Mouse (Mus musculus): ENCODE measurements around the gene Ppfia3. TPM values are rescaled to one million over a fixed set of nuclear protein-coding genes. Genes with fewer than 3 reads are reported as not detected.
A peak's percentile ranks its signal among the peaks of the same experiment; 100 is the strongest.

The Ppfia3 gene
- 2.0 and 3.7 TPM in 2 replicates for polyA plus RNA-seq (2014; fragmentation: Nextera tagmentation; extraction: Ambion mirVana)

DNA sequence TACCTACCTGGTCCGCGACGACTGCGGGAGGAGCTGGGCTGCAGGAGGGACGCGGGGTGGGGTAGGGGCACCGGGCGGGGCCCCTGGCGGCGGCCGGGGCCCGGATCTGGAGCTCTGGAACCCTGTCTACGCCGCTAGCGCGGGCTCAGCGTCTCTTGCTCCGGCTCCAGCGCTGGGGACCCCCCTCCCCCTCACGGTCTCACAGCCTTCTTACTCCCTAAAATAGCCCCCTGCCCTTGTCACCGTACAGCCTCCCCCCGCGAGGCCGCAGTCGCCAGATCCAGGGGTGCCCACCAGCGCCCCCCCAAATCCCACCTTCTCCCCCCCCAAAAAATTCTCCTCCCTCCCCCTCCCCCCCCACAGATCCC, at the start of gene Ppfia3:
Gene Ppfia3 (minus strand): TSS at position 368 of the 368 bp plus-strand sequence.
- Histone ChIP-seq H3K27ac (ENCODE audit: low read depth, low read length) (peak within 1 kb of the TSS; percentile 54; the same call in 1 of the 2 replicates), H3K9ac (ENCODE audit: low read depth, low read length) (peak within 1 kb of the TSS; percentile 72), H3K4me3 (ENCODE audit: low read depth, low read length) (peak within 1 kb of the TSS; percentile 56), H3K27me3 (ENCODE audit: control insufficient read depth, insufficient read depth, low read length) (peaks cover 62% of the 10 kb centered on the region), H3K4me1 (ENCODE audit: control insufficient read depth, insufficient read depth, low read length) (peaks cover 27% of the 10 kb centered on the region), H3K9me3 (replicated peaks; ENCODE audit: control insufficient read depth, low read length) (no peaks in the 10 kb centered on the region), H3K4me2 (peak within 1 kb of the TSS; percentile 98), H3K36me3 (ENCODE audit: control insufficient read depth, insufficient read depth, low read length) (no peaks in the 10 kb centered on the region)
- ATAC-seq (replicated peaks; ENCODE audit: insufficient number of reproducible peaks, low FRiP score, low TSS enrichment): no peak; the same call in 1 of the 2 replicates
- WGBS (ENCODE audit: insufficient replicate concordance): 0% methylated on average over 26 of the region's 26 CpGs

DNA sequence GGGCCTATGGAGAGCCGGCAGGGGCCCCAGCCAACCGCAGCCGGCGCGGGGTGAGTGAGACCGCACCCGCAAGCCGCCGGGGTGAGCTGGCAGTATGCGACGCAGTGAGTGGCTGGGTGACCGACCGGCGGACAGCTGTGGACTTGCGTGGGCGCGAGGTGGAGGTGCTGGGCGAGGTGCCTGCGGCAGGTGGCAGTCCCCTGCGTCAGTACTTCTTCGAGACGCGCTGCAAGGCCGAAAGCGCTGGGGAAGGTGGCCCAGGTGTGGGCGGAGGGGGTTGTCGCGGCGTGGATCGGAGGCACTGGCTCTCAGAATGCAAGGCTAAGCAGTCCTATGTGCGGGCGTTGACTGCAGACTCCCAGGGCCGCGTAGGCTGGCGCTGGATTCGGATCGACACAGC, 48.8 kb upstream of the Ppfia3 start:
- Histone ChIP-seq H3K4me1 (ENCODE audit: control insufficient read depth, insufficient read depth, low read length) (peaks cover 37% of the 10 kb centered on the region), H3K4me2 (peak overlapping the region; percentile 55), H3K9ac (ENCODE audit: low read depth, low read length) (0 out of 2 replicates have a peak overlapping the region, but pooled peaks have one; percentile 28), H3K27ac (ENCODE audit: low read depth, low read length) (no peak overlapping the region), H3K27me3 (ENCODE audit: control insufficient read depth, insufficient read depth, low read length) (peaks cover 85% of the 10 kb centered on the region), H3K36me3 (ENCODE audit: control insufficient read depth, insufficient read depth, low read length) (no peaks in the 10 kb centered on the region), H3K9me3 (replicated peaks; ENCODE audit: control insufficient read depth, low read length) (no peaks in the 10 kb centered on the region), H3K4me3 (ENCODE audit: low read depth, low read length) (peak overlapping the region; percentile 24)
- WGBS (ENCODE audit: insufficient replicate concordance): 11% methylated on average over 37 of the region's 37 CpGs
- ATAC-seq (replicated peaks; ENCODE audit: insufficient number of reproducible peaks, low FRiP score, low TSS enrichment): no peak

DNA sequence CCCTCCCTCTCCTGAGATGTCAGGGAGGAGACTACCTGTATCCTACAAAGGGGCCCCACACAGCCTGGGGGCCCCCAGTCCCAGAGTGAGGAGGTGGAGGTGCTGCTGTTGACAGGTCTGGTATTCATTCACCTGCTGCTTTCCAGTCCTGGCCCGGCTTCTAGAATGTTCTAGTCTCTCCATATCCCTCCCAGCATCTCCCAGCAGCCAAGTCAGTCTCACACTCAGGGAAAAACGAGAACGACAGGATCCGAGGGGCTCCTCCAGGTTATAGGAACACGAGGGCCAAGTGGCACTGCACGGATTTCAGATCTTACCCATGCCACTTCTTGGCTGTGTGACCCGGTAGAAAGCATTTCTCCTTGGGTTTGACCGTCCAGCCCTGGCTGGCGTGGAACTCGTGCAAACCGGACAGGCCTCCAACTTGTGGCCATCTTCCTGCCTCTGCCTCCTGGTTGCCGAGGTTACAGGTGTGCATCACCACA, 48.0 kb upstream of the Ppfia3 start:
- Histone ChIP-seq H3K27ac (ENCODE audit: low read depth, low read length) (no peak overlapping the region), H3K27me3 (ENCODE audit: control insufficient read depth, insufficient read depth, low read length) (peaks cover 84% of the 10 kb centered on the region), H3K9me3 (replicated peaks; ENCODE audit: control insufficient read depth, low read length) (no peaks in the 10 kb centered on the region), H3K4me1 (ENCODE audit: control insufficient read depth, insufficient read depth, low read length) (peaks cover 31% of the 10 kb centered on the region), H3K4me2 (no peak overlapping the region), H3K9ac (ENCODE audit: low read depth, low read length) (no peak overlapping the region), H3K36me3 (ENCODE audit: control insufficient read depth, insufficient read depth, low read length) (no peaks in the 10 kb centered on the region), H3K4me3 (ENCODE audit: low read depth, low read length) (peak overlapping the region; percentile 55; the same call in 1 of the 2 replicates)
- 32% methylated on average over 12 of the region's 12 CpGs for WGBS (ENCODE audit: insufficient replicate concordance)
- no peak for ATAC-seq (replicated peaks; ENCODE audit: insufficient number of reproducible peaks, low FRiP score, low TSS enrichment)

DNA sequence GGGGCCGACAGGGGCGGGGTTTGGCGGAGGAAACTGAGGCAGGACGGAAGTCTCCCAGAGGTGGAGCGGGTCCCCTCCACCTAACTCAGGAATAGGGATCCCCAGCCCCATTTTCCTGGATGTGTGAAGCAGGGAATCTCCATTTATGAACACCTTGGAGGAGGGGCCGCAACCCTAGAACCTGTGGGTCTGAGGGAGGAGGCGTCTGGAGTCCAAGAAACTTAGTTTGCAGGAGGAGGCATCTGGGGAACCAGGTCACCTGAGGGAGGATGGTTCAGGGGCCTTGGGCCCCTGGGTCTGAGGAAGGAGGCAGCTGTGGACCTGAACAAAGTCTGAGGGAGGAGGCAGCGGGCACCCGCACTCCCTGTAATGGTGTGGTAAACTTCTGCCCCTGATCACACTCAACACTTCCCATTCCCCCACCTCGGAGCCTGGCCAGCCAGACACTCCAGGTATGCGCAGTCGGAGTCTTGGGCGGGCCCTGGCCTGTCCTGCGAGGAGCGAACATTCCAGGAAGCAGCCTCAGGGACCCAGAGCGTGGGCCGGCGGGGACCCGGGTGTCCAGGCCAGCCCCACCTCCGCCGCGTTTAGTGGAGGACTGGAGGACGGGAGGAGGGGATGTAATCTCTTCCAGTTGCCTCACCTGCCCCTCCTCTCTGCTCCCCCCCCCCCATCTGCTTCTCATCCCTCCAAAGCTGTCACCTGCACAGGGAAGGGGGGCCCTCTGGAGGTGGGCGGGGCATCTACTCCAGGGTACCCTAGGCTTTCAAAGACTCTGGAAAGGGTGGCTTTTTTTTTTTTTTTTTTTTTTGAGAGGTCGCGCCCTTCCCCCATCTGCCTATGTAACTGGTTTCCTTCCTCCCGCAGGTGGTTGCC, 47.3 kb upstream of the Ppfia3 start:
- peak overlapping the region; percentile 70 for H3K9ac ChIP-seq (ENCODE audit: low read depth, low read length)
- peaks cover 82% of the 10 kb centered on the region for H3K27me3 ChIP-seq (ENCODE audit: control insufficient read depth, insufficient read depth, low read length)

DNA sequence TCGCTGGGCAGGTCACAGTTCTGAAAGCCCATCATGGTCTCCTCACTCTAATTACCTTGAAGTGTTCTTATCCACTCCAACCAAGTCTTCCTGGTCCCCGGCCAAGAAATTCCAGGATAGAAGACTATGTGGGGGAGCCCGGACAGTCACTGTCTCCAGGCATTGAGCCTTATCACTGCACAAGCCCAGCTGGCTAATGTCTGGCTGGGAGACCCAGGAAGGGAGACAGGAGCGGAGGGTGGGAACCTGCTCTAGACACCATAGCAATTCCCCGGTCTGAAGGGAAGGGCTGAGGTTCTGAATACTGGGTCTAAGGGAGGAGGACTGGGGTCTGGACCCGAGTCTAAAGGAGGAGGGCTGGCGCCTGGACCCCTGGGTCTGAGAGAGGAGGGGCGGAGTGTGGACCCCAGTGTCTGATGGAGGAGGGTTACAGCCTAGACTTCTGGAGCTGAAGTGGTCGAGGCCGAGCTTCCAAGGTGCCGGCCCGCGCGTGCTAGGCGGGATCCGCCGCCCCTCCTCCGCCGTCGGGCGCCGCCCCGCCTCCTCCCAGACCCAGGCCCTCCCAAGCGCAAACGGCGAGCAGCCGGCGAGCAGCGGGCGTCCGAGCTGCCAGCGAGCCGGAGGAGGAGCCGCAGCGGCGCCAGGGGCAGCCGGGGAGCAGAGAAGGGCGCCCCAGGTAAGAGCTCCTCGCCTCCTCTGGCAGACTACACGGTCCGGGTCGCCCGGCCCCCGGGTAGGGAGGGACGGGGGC, 46.5 kb upstream of the Ppfia3 start, which contains the start of gene Ntf5:
Gene Ntf5 (plus strand): TSS at position 583 of the 751 bp plus-strand sequence.
- WGBS (ENCODE audit: insufficient replicate concordance): 2% methylated on average over 40 of the region's 45 CpGs
- H3K4me1 ChIP-seq (ENCODE audit: control insufficient read depth, insufficient read depth, low read length): peaks cover 30% of the 10 kb centered on the region
- H3K4me3 ChIP-seq (ENCODE audit: low read depth, low read length): peak within 1 kb of the TSS; percentile 55
- H3K9ac ChIP-seq (ENCODE audit: low read depth, low read length): peak within 1 kb of the TSS; percentile 70
- H3K9me3 ChIP-seq (replicated peaks; ENCODE audit: control insufficient read depth, low read length): no peaks in the 10 kb centered on the region
- H3K4me2 ChIP-seq: peak within 1 kb of the TSS; percentile 96
- no peaks in the 10 kb centered on the region for H3K36me3 ChIP-seq (ENCODE audit: control insufficient read depth, insufficient read depth, low read length)
- peak within 1 kb of the TSS; percentile 73 for H3K27ac ChIP-seq (ENCODE audit: low read depth, low read length)
- ATAC-seq (replicated peaks; ENCODE audit: insufficient number of reproducible peaks, low FRiP score, low TSS enrichment): peak; percentile 53
- peaks cover 82% of the 10 kb centered on the region for H3K27me3 ChIP-seq (ENCODE audit: control insufficient read depth, insufficient read depth, low read length)

More for the DNA sequence above, 47.3 kb upstream of the Ppfia3 start:
- peak; percentile 3 for ATAC-seq (replicated peaks; ENCODE audit: insufficient number of reproducible peaks, low FRiP score, low TSS enrichment)
- peaks cover 31% of the 10 kb centered on the region for H3K4me1 ChIP-seq (ENCODE audit: control insufficient read depth, insufficient read depth, low read length)
- H3K36me3 ChIP-seq (ENCODE audit: control insufficient read depth, insufficient read depth, low read length): no peaks in the 10 kb centered on the region
- WGBS (ENCODE audit: insufficient replicate concordance): 3% methylated on average over 27 of the region's 27 CpGs
- peak overlapping the region; percentile 96 for H3K4me2 ChIP-seq
- H3K27ac ChIP-seq (ENCODE audit: low read depth, low read length): peak overlapping the region; percentile 73
- H3K9me3 ChIP-seq (replicated peaks; ENCODE audit: control insufficient read depth, low read length): no peaks in the 10 kb centered on the region
- peak overlapping the region; percentile 55 for H3K4me3 ChIP-seq (ENCODE audit: low read depth, low read length)

DNA sequence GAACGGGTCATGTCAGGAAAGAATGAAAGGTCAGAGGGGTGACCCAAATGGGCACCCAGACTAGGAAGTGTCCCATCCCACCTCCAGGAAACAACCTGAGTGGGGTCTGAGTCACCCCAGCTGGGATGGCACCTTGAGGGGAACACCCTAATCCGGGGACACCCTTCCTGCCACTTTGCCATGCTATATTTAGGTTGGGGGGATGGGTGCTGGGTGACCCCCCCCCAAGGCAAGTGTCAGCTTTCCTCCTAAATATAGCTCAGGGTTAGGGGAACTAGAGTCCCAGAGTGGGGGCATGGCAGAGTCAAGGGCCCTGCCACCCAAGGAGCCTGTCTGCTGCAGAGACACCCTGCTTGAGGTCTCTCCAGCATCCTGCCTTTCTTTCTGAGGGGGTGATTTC, 45.6 kb upstream of the Ppfia3 start:
- no peak overlapping the region for H3K4me2 ChIP-seq
- H3K36me3 ChIP-seq (ENCODE audit: control insufficient read depth, insufficient read depth, low read length): no peaks in the 10 kb centered on the region
- no peak for ATAC-seq (replicated peaks; ENCODE audit: insufficient number of reproducible peaks, low FRiP score, low TSS enrichment)
- no peaks in the 10 kb centered on the region for H3K9me3 ChIP-seq (replicated peaks; ENCODE audit: control insufficient read depth, low read length)
- no peak overlapping the region for H3K4me3 ChIP-seq (ENCODE audit: low read depth, low read length)
- WGBS (ENCODE audit: insufficient replicate concordance): 59% methylated on average over 2 of the region's 2 CpGs
- peaks cover 26% of the 10 kb centered on the region for H3K4me1 ChIP-seq (ENCODE audit: control insufficient read depth, insufficient read depth, low read length)
- H3K27me3 ChIP-seq (ENCODE audit: control insufficient read depth, insufficient read depth, low read length): peaks cover 82% of the 10 kb centered on the region
- no peak overlapping the region; the same call in 1 of the 2 replicates for H3K27ac ChIP-seq (ENCODE audit: low read depth, low read length)
- no peak overlapping the region for H3K9ac ChIP-seq (ENCODE audit: low read depth, low read length)

DNA sequence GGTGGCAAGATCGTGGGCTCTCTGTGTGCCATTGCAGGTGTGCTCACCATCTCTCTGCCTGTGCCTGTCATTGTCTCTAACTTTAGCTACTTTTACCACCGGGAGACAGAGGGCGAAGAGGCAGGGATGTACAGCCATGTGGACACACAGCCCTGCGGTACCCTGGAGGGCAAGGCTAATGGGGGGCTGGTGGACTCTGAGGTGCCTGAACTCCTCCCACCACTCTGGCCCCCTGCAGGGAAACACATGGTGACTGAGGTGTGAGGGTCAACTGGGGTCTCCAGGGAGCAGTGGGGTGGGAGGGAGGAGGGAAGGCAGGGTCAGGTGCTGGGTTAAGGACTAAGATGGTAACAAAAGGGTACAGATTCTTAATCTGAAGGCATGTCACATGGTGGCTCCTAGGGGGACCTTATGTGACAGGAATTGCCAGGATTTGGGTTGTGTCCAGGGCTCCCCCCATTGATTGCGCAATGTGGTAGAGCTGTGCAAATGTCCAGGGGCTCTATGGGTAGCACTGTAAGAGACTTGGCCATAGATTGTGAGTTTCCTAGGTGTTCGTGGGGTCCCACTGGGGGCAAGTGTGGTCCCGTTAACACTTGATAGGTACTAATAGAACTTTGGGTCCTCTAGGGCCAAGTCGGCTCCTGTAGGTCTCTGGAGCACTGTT, 42.8 kb upstream of the Ppfia3 start:
- no peaks in the 10 kb centered on the region for H3K9me3 ChIP-seq (replicated peaks; ENCODE audit: control insufficient read depth, low read length)
- H3K4me2 ChIP-seq: no peak overlapping the region
- 78% methylated on average over 8 of the region's 8 CpGs for WGBS (ENCODE audit: insufficient replicate concordance)
- no peak overlapping the region for H3K27ac ChIP-seq (ENCODE audit: low read depth, low read length)
- H3K4me1 ChIP-seq (ENCODE audit: control insufficient read depth, insufficient read depth, low read length): peaks cover 29% of the 10 kb centered on the region
- H3K27me3 ChIP-seq (ENCODE audit: control insufficient read depth, insufficient read depth, low read length): peaks cover 77% of the 10 kb centered on the region
- no peak overlapping the region for H3K4me3 ChIP-seq (ENCODE audit: low read depth, low read length)
- no peaks in the 10 kb centered on the region for H3K36me3 ChIP-seq (ENCODE audit: control insufficient read depth, insufficient read depth, low read length)
- H3K9ac ChIP-seq (ENCODE audit: low read depth, low read length): no peak overlapping the region
- no peak for ATAC-seq (replicated peaks; ENCODE audit: insufficient number of reproducible peaks, low FRiP score, low TSS enrichment)

DNA sequence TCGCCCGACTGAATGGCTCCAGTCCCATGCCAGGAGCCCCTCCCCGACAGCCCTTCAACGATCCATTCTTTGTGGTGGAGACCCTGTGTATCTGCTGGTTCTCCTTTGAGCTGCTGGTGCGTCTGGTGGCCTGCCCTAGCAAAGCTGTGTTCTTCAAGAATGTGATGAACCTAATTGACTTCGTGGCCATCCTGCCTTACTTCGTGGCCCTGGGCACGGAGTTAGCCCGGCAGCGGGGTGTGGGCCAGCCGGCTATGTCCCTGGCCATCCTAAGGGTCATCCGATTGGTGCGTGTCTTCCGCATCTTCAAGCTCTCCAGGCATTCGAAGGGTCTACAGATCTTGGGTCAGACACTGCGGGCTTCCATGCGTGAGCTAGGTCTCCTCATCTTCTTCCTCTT, 42.1 kb upstream of the Ppfia3 start:
- H3K9me3 ChIP-seq (replicated peaks; ENCODE audit: control insufficient read depth, low read length): no peaks in the 10 kb centered on the region
- 80% methylated on average over 17 of the region's 17 CpGs for WGBS (ENCODE audit: insufficient replicate concordance)
- peaks cover 23% of the 10 kb centered on the region for H3K4me1 ChIP-seq (ENCODE audit: control insufficient read depth, insufficient read depth, low read length)
- H3K4me2 ChIP-seq: no peak overlapping the region
- no peak for ATAC-seq (replicated peaks; ENCODE audit: insufficient number of reproducible peaks, low FRiP score, low TSS enrichment)
- H3K4me3 ChIP-seq (ENCODE audit: low read depth, low read length): no peak overlapping the region
- H3K27ac ChIP-seq (ENCODE audit: low read depth, low read length): no peak overlapping the region
- peaks cover 70% of the 10 kb centered on the region for H3K27me3 ChIP-seq (ENCODE audit: control insufficient read depth, insufficient read depth, low read length)
- H3K36me3 ChIP-seq (ENCODE audit: control insufficient read depth, insufficient read depth, low read length): no peaks in the 10 kb centered on the region
- no peak overlapping the region for H3K9ac ChIP-seq (ENCODE audit: low read depth, low read length)

Measured in heart, embryonic 11.5 days (tissue).